Mouse (Mus musculus) T-cell, adult 2 months (primary cell): ENCODE results near the gene Ddx3y.

Experiments
- DNase-seq: peaks from one replicate; pipeline ENCODE4 v3.0.0; 2022; ENCODE audit warnings: low spot score

Gene Ddx3y

DNA sequence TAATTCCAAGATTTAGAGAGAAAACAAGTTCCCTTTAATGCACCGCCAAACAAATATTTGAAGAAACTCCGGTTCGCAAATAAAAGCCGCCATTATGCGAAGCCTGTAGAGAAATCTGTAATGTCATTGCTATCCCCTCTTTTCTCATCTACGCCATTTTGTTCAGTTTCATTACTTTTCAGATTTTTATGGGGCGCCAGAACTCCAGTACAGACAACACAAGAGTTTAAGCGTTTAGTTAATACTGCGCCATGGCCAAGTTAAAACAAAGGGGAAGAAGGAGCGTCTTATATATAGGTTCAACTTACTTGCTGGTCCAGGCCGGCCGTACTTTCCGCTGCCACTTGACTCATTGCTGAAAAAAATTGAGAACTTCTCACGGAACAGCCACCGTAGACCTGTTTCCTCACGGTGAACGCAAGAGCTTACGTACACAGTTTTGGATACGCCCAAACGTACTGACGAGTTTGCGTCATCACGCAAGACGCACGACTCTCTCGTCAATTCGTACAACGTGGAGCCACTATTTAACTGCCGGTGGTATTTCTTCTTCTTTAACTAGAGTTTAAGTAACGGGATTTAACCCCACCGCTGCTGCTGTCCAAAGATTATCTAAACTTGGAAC, at the start of gene Ddx3y:
TSS of gene Ddx3y (minus strand) at position 459 of the 625 bp plus-strand sequence.
- DNase-seq: peak; percentile 86

GRCm38 (mm10) chrY:1293708-1294107, 7.3 kb upstream of the Ddx3y start:
- DNase-seq: no peak

DNA sequence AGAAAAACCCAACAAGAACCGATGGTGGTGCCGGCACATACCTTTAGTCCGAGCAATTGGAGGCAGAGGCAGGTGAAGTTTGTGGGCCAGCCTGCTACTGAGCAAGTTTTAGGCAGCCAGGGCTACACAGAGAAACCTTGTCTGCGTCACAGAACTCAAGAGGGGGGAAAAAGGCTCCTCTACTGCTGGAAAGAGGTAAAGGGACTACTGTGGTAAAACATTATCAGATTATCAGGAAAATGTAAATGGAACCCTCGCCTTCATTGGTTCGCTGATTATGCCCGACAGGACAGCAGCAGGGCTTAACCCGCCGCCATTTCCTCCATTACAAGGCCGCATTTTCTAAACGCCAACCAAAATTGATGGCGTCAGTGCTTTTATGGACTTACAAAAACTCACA, 694 bp downstream of the Ddx3y start:
- peak; percentile 30 for DNase-seq

- DNase-seq: no peak
Measured at GRCm38 (mm10) chrY:1246117-1246516, 40.3 kb downstream of the Ddx3y start.

GRCm38 (mm10) chrY:1245426-1245863, 41.0 kb downstream of the Ddx3y start, which contains the start of gene Uty:
Gene Uty (minus strand): TSS chrY:1245759.
- DNase-seq: peak; percentile 86

DNA sequence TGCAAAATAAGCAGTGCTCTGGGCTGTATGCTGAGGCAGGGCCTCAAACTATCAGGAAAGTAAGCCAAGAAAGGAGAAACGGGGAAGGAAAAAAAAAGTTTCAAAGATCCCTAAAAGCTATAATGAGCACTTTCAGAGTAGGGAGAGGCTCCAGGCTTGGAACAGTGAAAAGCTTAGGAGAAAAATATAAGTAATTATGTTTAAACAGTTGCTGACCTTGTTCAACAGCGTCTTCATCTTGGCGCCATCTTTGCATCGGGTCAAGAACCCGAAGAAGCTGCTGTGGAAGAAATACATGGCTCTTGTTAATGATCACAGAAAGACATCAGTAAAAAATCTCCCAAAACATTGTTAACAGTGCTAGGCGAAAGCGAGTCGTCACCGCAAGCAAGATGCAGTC, 41.5 kb downstream of the Ddx3y start:
- no peak for DNase-seq

DNA sequence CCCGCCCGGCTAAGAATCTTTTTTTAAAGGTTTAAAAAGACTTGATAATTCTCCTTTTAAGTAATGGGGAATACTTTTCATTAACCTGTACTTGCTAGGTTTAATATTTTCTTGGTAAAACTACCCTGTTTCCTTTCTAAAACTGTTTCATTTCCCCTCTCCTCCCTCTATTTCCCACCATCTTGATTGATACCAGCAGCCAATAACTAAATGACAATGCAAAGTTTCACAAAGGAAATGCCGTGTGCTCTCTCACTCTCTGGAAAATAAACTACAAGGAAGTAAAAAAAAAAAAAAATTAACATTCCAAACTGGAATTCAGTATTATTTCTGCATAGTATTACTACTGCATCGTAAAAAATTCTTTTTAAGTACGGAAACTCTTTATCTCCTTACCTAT, 42.0 kb downstream of the Ddx3y start:
- DNase-seq: no peak

GRCm38 (mm10) chrY:1220001-1220400, 66.4 kb downstream of the Ddx3y start:
- DNase-seq: peak; percentile 13
